Comparison of ENCODE assay signal across 20 mouse cellular contexts in genomic region chr12:82744026-82744425, GRCm38 (mm10).
DNase-seq lines count a peak whose midpoint lies in the region; TF ChIP-seq lines count a peak whose summit lies in the region.
"Had no signal": no experiment of that assay in that cellular context is flagged by ENCODE, and none has a peak within 500 bp of the region (broad histone marks: within the 10 kb centered on the region; RNA-seq: fewer than 3 reads in every experiment).

No protein-coding gene starts in this region.

- dilution Hi-C loops in CH12.LX (cut with MboI; ENCODE audit: extremely low pct_ligation_motif_present, extremely low pct_unique_long_range_greater_than_20kb, low sequenced_read_pairs) = no loop called here

- peak overlapping the region; percentile 60 for H3K4me2 ChIP-seq in CH12.LX (ENCODE audit: insufficient read depth, low read depth, poor library complexity, severe bottlenecking)
- H3K4me2 ChIP-seq: embryonic facial prominence, embryonic 12.5 days; embryonic facial prominence, embryonic 15.5 days; heart, embryonic 13.5 days; hindbrain, embryonic 12.5 days; hindbrain, embryonic 15.5 days had no signal

- no peak for TF ChIP-seq RAD21 in CH12.LX (IDR thresholded peaks at IDR 0.05; ENCODE audit: low read depth, low read length)

- H3K4me3 ChIP-seq in CH12.LX (replicated peaks in 1 of 3; ENCODE audit: low read depth in 2 of 3, low read length in 2 of 3, poor library complexity in 1 of 3) = no peak overlapping the region
- H3K4me3 ChIP-seq in cerebellum, adult 2 months (replicated peaks; ENCODE audit: insufficient read depth, low read depth, low read length) = no peak overlapping the region
- H3K4me3 ChIP-seq: embryonic facial prominence, embryonic 12.5 days; embryonic facial prominence, embryonic 15.5 days; heart, adult 2 months; heart, embryonic 10.5 days; heart, embryonic 13.5 days; hindbrain, embryonic 12.5 days; hindbrain, embryonic 15.5 days had no signal

- no peak for TF ChIP-seq POLR2A in CH12.LX (IDR thresholded peaks at IDR 0.05; ENCODE audit: low read depth, low read length)
- TF ChIP-seq POLR2A in cerebellum, adult 2 months (IDR thresholded peaks at IDR 0.05; ENCODE audit: borderline replicate concordance, insufficient read depth, low read length) = no peak

- H3K9ac ChIP-seq in CH12.LX (ENCODE audit: insufficient read depth, low read depth) = no peak overlapping the region
- H3K9ac ChIP-seq: embryonic facial prominence, embryonic 12.5 days; embryonic facial prominence, embryonic 15.5 days; heart, embryonic 13.5 days; hindbrain, embryonic 12.5 days; hindbrain, embryonic 15.5 days had no signal

- no peaks in the 10 kb centered on the region for H3K79me2 ChIP-seq in CH12.LX (replicated peaks; ENCODE audit: control insufficient read depth, extremely low read depth, insufficient read depth, poor library complexity, severe bottlenecking)

- no peak for TF ChIP-seq EP300 in CH12.LX (IDR thresholded peaks at IDR 0.05; ENCODE audit: low read length)

- no peak for TF ChIP-seq CTCF in CH12.LX (conservative IDR thresholded peaks at IDR 0.05 in 1 of 2, IDR thresholded peaks at IDR 0.05 in 1 of 2; ENCODE audit: low read depth in 2 of 2, low read length in 2 of 2)
- no peak for TF ChIP-seq CTCF in cerebellum, adult 2 months (IDR thresholded peaks at IDR 0.05; ENCODE audit: borderline replicate concordance, insufficient read depth, low read depth, low read length)

- peaks cover 2 to 44% of the 10 kb centered on the region in 2 experiments; a peak in 3 of 4 replicates for H3K4me1 ChIP-seq in CH12.LX (ENCODE audit: control insufficient read depth in 1 of 2, insufficient read depth in 2 of 2)
- no peaks in the 10 kb centered on the region for H3K4me1 ChIP-seq in cerebellum, adult 2 months (ENCODE audit: control insufficient read depth, insufficient read depth, low read length)
- H3K4me1 ChIP-seq: embryonic facial prominence, embryonic 12.5 days; embryonic facial prominence, embryonic 15.5 days; heart, embryonic 10.5 days; hindbrain, embryonic 12.5 days; hindbrain, embryonic 15.5 days had no signal

- H3K36me3 ChIP-seq in CH12.LX (replicated peaks in 1 of 2; ENCODE audit: control insufficient read depth in 1 of 2, insufficient read depth in 1 of 2, low read length in 1 of 2) = no peaks in the 10 kb centered on the region
- H3K36me3 ChIP-seq: embryonic facial prominence, embryonic 12.5 days; embryonic facial prominence, embryonic 15.5 days; heart, embryonic 10.5 days; heart, embryonic 13.5 days; hindbrain, embryonic 12.5 days; hindbrain, embryonic 15.5 days had no signal

- in situ Hi-C loops in CH12.LX (cut with MboI; ENCODE audit: low pct_ligation_motif_present, low pct_unique_long_range_greater_than_20kb, low sequenced_read_pairs) = no loop called here

- DNase-seq in A20 (ENCODE audit: low read depth, low spot score) = peak; percentile 81
- peak; percentile 40 for DNase-seq in CH12.LX (ENCODE audit: extremely low read depth)
- peak; percentile 24 for DNase-seq in MEL-GATA-1-ER (ENCODE audit: extremely low read depth, low read depth)
- no peak for DNase-seq in MN1 (ENCODE audit: low spot score)
- DNase-seq in cerebellum, adult 2 months = no peak
- DNase-seq in cerebellum, adult 18-20 months = no peak
- DNase-seq: adrenal gland, adult 2 months; adrenal gland, postnatal 14 days; cerebellum, adult 11 months; cerebellum, adult 9-10 months; cerebellum, postnatal 14 days; gastrocnemius, postnatal 25 days; heart, adult 2 months; heart, postnatal 14 days had no signal

- no peak overlapping the region for H3K27ac ChIP-seq in CH12.LX (ENCODE audit: insufficient read depth, low read depth)
- H3K27ac ChIP-seq in cerebellum, adult 2 months (ENCODE audit: insufficient read depth, low read length) = no peak overlapping the region
- H3K27ac ChIP-seq: embryonic facial prominence, embryonic 12.5 days; embryonic facial prominence, embryonic 15.5 days; heart, adult 2 months; heart, embryonic 10.5 days; heart, embryonic 13.5 days; hindbrain, embryonic 12.5 days; hindbrain, embryonic 15.5 days had no signal

- no peaks in the 10 kb centered on the region for H3K9me3 ChIP-seq in CH12.LX (replicated peaks; ENCODE audit: low read length)
- H3K9me3 ChIP-seq: embryonic facial prominence, embryonic 12.5 days; embryonic facial prominence, embryonic 15.5 days; heart, embryonic 10.5 days; heart, embryonic 13.5 days; hindbrain, embryonic 12.5 days; hindbrain, embryonic 15.5 days had no signal

- WGBS in cerebellum, adult 2 months = 94% methylated on average over 3 of the region's 3 CpGs

- no peaks in the 10 kb centered on the region for H3K27me3 ChIP-seq in CH12.LX (replicated peaks)
- H3K27me3 ChIP-seq in cerebellum, adult 2 months (ENCODE audit: control insufficient read depth, insufficient read depth, low read length) = no peaks in the 10 kb centered on the region
- H3K27me3 ChIP-seq: embryonic facial prominence, embryonic 12.5 days; embryonic facial prominence, embryonic 15.5 days; heart, embryonic 13.5 days; hindbrain, embryonic 12.5 days; hindbrain, embryonic 15.5 days had no signal

TF ChIP-seq in CH12.LX, 34 proteins besides CTCF, POLR2A, EP300 and RAD21:
- no peak for TF ChIP-seq SIN3A (IDR thresholded peaks at IDR 0.05; ENCODE audit: low read length)
- TF ChIP-seq IRF4 (IDR thresholded peaks at IDR 0.05; ENCODE audit: low read depth, low read length) = no peak
- TF ChIP-seq RCOR1 (conservative IDR thresholded peaks at IDR 0.05; ENCODE audit: low read depth, low read length) = no peak
- TF ChIP-seq NRF1 (IDR thresholded peaks at IDR 0.05; ENCODE audit: low read depth, low read length) = no peak

Comparison
In these comparisons a context has a peak if more than half of its experiments do, and no peak if none do; other contexts are left out.
1. DNase-seq: peak in A20 (single experiment), CH12.LX (single experiment) and MEL-GATA-1-ER (single experiment); none in MN1 (single experiment), cerebellum, adult 2 months (0 of 2) and cerebellum, adult 18-20 months (0 of 2).